7 mouse cellular contexts compared by ENCODE assay signal in genomic region chr7:132781130-132781814, GRCm38 (mm10). TPM values are rescaled to one million over a fixed set of nuclear protein-coding genes. Genes with fewer than 3 reads are reported as not detected.
DNase-seq lines count a peak whose midpoint lies in the region; ATAC-seq and TF ChIP-seq lines count a peak whose summit lies in the region.

No protein-coding gene starts in this region.

- peaks cover 19% of the 10 kb centered on the region for H3K36me3 ChIP-seq in lung, embryonic 15.5 days
- H3K36me3 ChIP-seq in forebrain, embryonic 11.5 days (ENCODE audit: control insufficient read depth, insufficient read depth, low read length) = no peaks in the 10 kb centered on the region; the same call in 1 of the 2 replicates
- H3K36me3 ChIP-seq in liver, embryonic 11.5 days (ENCODE audit: control insufficient read depth, insufficient read depth, low read length) = 0 out of 2 replicates have a peak, but pooled peaks cover 2% of the 10 kb centered on the region
- no peaks in the 10 kb centered on the region for H3K36me3 ChIP-seq in stomach, embryonic 16.5 days (ENCODE audit: control insufficient read depth, insufficient read depth, low read length)
- peaks cover 21% of the 10 kb centered on the region for H3K36me3 ChIP-seq in thymus, adult 2 months (ENCODE audit: control insufficient read depth, insufficient read depth, low read length)

- H3K4me3 ChIP-seq in lung, embryonic 15.5 days = no peak overlapping the region
- no peak overlapping the region for H3K4me3 ChIP-seq in forebrain, embryonic 11.5 days (ENCODE audit: low read depth, low read length)
- H3K4me3 ChIP-seq in liver, embryonic 11.5 days (ENCODE audit: low read depth, low read length) = no peak overlapping the region
- H3K4me3 ChIP-seq in stomach, embryonic 16.5 days (replicated peaks; ENCODE audit: low read length) = no peak overlapping the region
- no peak overlapping the region for H3K4me3 ChIP-seq in thymus, adult 2 months (ENCODE audit: control insufficient read depth, insufficient read depth, low read length)

- no peaks in the 10 kb centered on the region for H3K27me3 ChIP-seq in lung, embryonic 15.5 days
- no peaks in the 10 kb centered on the region for H3K27me3 ChIP-seq in forebrain, embryonic 11.5 days (ENCODE audit: control insufficient read depth, insufficient read depth, low read length)
- no peaks in the 10 kb centered on the region for H3K27me3 ChIP-seq in liver, embryonic 11.5 days (replicated peaks; ENCODE audit: control insufficient read depth, insufficient read depth, low read length)
- H3K27me3 ChIP-seq in stomach, embryonic 16.5 days (ENCODE audit: control insufficient read depth, insufficient read depth, low read length) = no peaks in the 10 kb centered on the region
- H3K27me3 ChIP-seq in thymus, adult 2 months (ENCODE audit: control insufficient read depth, insufficient read depth, low read length) = no peaks in the 10 kb centered on the region

- peak; percentile 20; the same call in 1 of the 2 replicates for ATAC-seq in lung, embryonic 15.5 days (ENCODE audit: borderline replicate concordance, extremely low read depth, low FRiP score, low TSS enrichment)
- peak; percentile 82 for ATAC-seq in forebrain, embryonic 11.5 days (replicated peaks; ENCODE audit: low FRiP score)
- ATAC-seq in liver, embryonic 11.5 days (replicated peaks; ENCODE audit: low FRiP score) = no peak
- 0 out of 2 replicates have a peak, but pooled peaks have one; percentile 28 for ATAC-seq in stomach, embryonic 16.5 days (ENCODE audit: insufficient read depth, low FRiP score)

- no peak for TF ChIP-seq CTCF in thymus, adult 2 months (IDR thresholded peaks at IDR 0.05; ENCODE audit: borderline replicate concordance, control insufficient read depth, extremely low read depth, insufficient read depth, low read length, poor library complexity)

- 21% methylated on average over 7 of the region's 7 CpGs for WGBS in lung, embryonic 15.5 days
- WGBS in forebrain, embryonic 11.5 days = 19% methylated on average over 7 of the region's 7 CpGs
- WGBS in liver, embryonic 11.5 days = 53% methylated on average over 7 of the region's 7 CpGs
- WGBS in stomach, embryonic 16.5 days = 33% methylated on average over 7 of the region's 7 CpGs
- WGBS in thymus, adult 2 months = 88% methylated on average over 7 of the region's 7 CpGs

- H3K4me2 ChIP-seq in lung, embryonic 15.5 days = no peak overlapping the region
- 0 out of 2 replicates have a peak overlapping the region, but pooled peaks have one; percentile 21 for H3K4me2 ChIP-seq in forebrain, embryonic 11.5 days (ENCODE audit: low read depth, low read length, severe bottlenecking)
- no peak overlapping the region for H3K4me2 ChIP-seq in liver, embryonic 11.5 days
- no peak overlapping the region for H3K4me2 ChIP-seq in stomach, embryonic 16.5 days (ENCODE audit: low read depth, low read length)

- DNase-seq in lung, postnatal 14 days = no peak
- peak; percentile 61 for DNase-seq in forebrain, embryonic 11.5 days (ENCODE audit: low spot score)
- no peak for DNase-seq in liver, embryonic 11.5 days (ENCODE audit: low spot score)
- DNase-seq in thymus, adult 2 months = no peak
- no peak for DNase-seq in cerebellum, postnatal 36 days

- TF ChIP-seq POLR2A in thymus, adult 2 months (IDR thresholded peaks at IDR 0.05; ENCODE audit: control insufficient read depth, extremely low read depth, insufficient read depth, low read length, poor library complexity) = no peak

- peaks cover 42% of the 10 kb centered on the region for H3K4me1 ChIP-seq in lung, embryonic 15.5 days
- H3K4me1 ChIP-seq in forebrain, embryonic 11.5 days (replicated peaks; ENCODE audit: control insufficient read depth, insufficient read depth, low read length) = peaks cover 19% of the 10 kb centered on the region
- H3K4me1 ChIP-seq in liver, embryonic 11.5 days (replicated peaks; ENCODE audit: control insufficient read depth, insufficient read depth, low read length) = peaks cover 55% of the 10 kb centered on the region
- peaks cover 26% of the 10 kb centered on the region for H3K4me1 ChIP-seq in stomach, embryonic 16.5 days (ENCODE audit: control insufficient read depth, insufficient read depth, low read length)
- H3K4me1 ChIP-seq in thymus, adult 2 months (replicated peaks; ENCODE audit: control insufficient read depth, insufficient read depth, low read length) = 0 out of 2 replicates have a peak, but pooled peaks cover 2% of the 10 kb centered on the region

- no peak overlapping the region for H3K9ac ChIP-seq in lung, embryonic 15.5 days
- H3K9ac ChIP-seq in forebrain, embryonic 11.5 days (ENCODE audit: low read length) = peak overlapping the region; percentile 29; the same call in 1 of the 2 replicates
- H3K9ac ChIP-seq in liver, embryonic 11.5 days (ENCODE audit: low read depth, low read length) = no peak overlapping the region
- no peak overlapping the region for H3K9ac ChIP-seq in stomach, embryonic 16.5 days (ENCODE audit: low read length)

- H3K27ac ChIP-seq in lung, embryonic 15.5 days = peak overlapping the region; percentile 61
- peak overlapping the region; percentile 50; the same call in 1 of the 2 replicates for H3K27ac ChIP-seq in forebrain, embryonic 11.5 days (ENCODE audit: low read depth, low read length)
- peak overlapping the region; percentile 21 for H3K27ac ChIP-seq in liver, embryonic 11.5 days (ENCODE audit: low read depth, low read length)
- H3K27ac ChIP-seq in stomach, embryonic 16.5 days (ENCODE audit: low read length) = no peak overlapping the region
- no peak overlapping the region for H3K27ac ChIP-seq in thymus, adult 2 months (ENCODE audit: control insufficient read depth, insufficient read depth, low read length)

- no peaks in the 10 kb centered on the region for H3K9me3 ChIP-seq in lung, embryonic 15.5 days
- H3K9me3 ChIP-seq in forebrain, embryonic 11.5 days (ENCODE audit: control insufficient read depth, low read length) = no peaks in the 10 kb centered on the region
- H3K9me3 ChIP-seq in liver, embryonic 11.5 days (ENCODE audit: control insufficient read depth, low read length) = no peaks in the 10 kb centered on the region
- H3K9me3 ChIP-seq in stomach, embryonic 16.5 days (replicated peaks; ENCODE audit: control insufficient read depth, low read length) = no peaks in the 10 kb centered on the region

RNA-seq across cellular contexts. Expression of gene Fam53b, which starts 32.4 kb away (rescaled TPM):
- 25.9 and 33.8 TPM in 2 replicates for polyA plus RNA-seq in lung, embryonic 15.5 days (2015; fragmentation: Nextera tagmentation; extraction: Ambion mirVana)
- polyA plus RNA-seq in forebrain, embryonic 11.5 days (2014; fragmentation: Nextera tagmentation; extraction: Ambion mirVana) = 44.3 and 45.5 TPM in 2 replicates
- 20.1 and 20.4 TPM in 2 replicates for polyA plus RNA-seq in liver, embryonic 11.5 days (2014; fragmentation: Nextera tagmentation; extraction: Ambion mirVana)
- 15.1 and 17.4 TPM in 2 replicates for polyA plus RNA-seq in stomach, embryonic 16.5 days (2015; fragmentation: Nextera tagmentation; extraction: Ambion mirVana)
- polyA plus RNA-seq in thymus, adult 2 months (2012; rRNA removed) = 104 and 122 TPM in 2 replicates

Comparison
In these comparisons a context has a peak if more than half of its experiments do, and no peak if none do; other contexts are left out.
1. H3K27ac ChIP-seq: peak in lung, embryonic 15.5 days (single experiment), forebrain, embryonic 11.5 days (single experiment) and liver, embryonic 11.5 days (single experiment); none in stomach, embryonic 16.5 days (single experiment) and thymus, adult 2 months (single experiment).